Mouse (Mus musculus): ENCODE results near the gene Mfap1b.

DNA sequence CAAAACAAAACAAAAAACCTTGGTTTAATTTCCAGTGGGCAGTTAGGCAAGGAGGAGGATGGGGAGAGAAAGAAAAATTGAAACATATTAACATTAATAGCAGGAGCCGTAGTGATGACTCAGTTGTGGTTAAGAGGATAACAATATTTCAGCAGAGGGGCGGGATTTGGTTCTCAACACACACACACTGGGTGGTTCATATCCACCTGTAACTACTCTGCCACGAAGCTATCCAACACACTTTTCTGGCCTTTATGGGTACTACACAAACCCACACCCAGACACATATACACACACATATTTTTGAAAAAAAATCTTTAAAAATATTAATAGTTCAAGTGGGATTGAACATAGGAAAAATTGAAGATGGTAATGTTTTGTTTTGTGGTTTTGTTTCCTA is 26.9 kb downstream of the Mfap1b start:
- TF ChIP-seq USF1 (IDR thresholded peaks at IDR 0.05; ENCODE audit: low read depth) (no peak), POLR2A (IDR thresholded peaks at IDR 0.05; ENCODE audit: insufficient read length, low read depth) (no peak), CEBPB (IDR thresholded peaks at IDR 0.05; ENCODE audit: insufficient read depth, poor library complexity, severe bottlenecking) (no peak)
